Mouse (Mus musculus) lung, adult 2 months (tissue): Measurements from ENCODE around the gene Fam241b. TPM values are rescaled to one million over a fixed set of nuclear protein-coding genes. Genes with fewer than 3 reads are reported as not detected.
"Not testable (repeated sequence)": the region's sequence is repeated elsewhere in the genome, so short reads cannot be mapped to it uniquely, and the experiment has no call there.

Experiments
- DNase-seq: peaks from one replicate; pipeline ENCODE4 v3.0.0; 2022
- H3K4me1 ChIP-seq: fragments of 200-500 bp; 2 replicates; pipeline ENCODE4 v1.6.1; 2011; ENCODE audit warnings: low read length; ENCODE audit not compliant: control insufficient read depth, insufficient read depth
- H3K4me3 ChIP-seq: fragments of 200-500 bp; replicated peaks from 2 replicates; pipeline ENCODE3; 2011; ENCODE audit warnings: low read depth, mild to moderate bottlenecking, control low read depth, low read length; ENCODE audit errors: extremely low read depth
- CTCF ChIP-seq: fragments of 200-500 bp; IDR thresholded peaks from 2 replicates; pipeline ENCODE4 v1.5.1; 2011; ENCODE audit warnings: mild to moderate bottlenecking, low read length, control low read depth; ENCODE audit not compliant: insufficient read depth
- POLR2A ChIP-seq: fragments of 200-500 bp; IDR thresholded peaks from 2 replicates; pipeline ENCODE4 v1.6.1; 2011; ENCODE audit warnings: low read depth, mild to moderate bottlenecking, control low read depth, low read length, borderline replicate concordance; ENCODE audit errors: extremely low read depth
- WGBS: fragments of 180-500 bp; shearing (Covaris S2); methylation state at CpG from one replicate; pipeline ENCODE4 v1.1.7; 2018; 5-methylcytosine and 5-hydroxymethylcytosine counted together
- polyA plus RNA-seq: library from polyadenylated mRNA; depleted of rRNA; stranded (reverse); fragments of >200 nt; gene quantifications from 2 replicates; pipeline ENCODE4 v1.2.3, GENCODE M21; 2012

Gene Fam241b
- polyA plus RNA-seq, 1 experiment = 11.1 TPM

GRCm38 (mm10) chr10:62076248-62077134, 67.2 kb downstream of the Fam241b start:
- Histone ChIP-seq H3K4me1 (no peaks in the 10 kb centered on the region), H3K4me3 (no peak overlapping the region)
- TF ChIP-seq POLR2A = no peak
- TF ChIP-seq CTCF = no peak
- no peak for DNase-seq
- WGBS = 38% methylated on average over 11 of the region's 11 CpGs

- WGBS = 82% methylated on average over 14 of the region's 14 CpGs
- not testable (repeated sequence) for DNase-seq, H3K4me1 ChIP-seq, H3K4me3 ChIP-seq
Observed at GRCm38 (mm10) chr10:62071346-62071745, 72.4 kb downstream of the Fam241b start.

DNA sequence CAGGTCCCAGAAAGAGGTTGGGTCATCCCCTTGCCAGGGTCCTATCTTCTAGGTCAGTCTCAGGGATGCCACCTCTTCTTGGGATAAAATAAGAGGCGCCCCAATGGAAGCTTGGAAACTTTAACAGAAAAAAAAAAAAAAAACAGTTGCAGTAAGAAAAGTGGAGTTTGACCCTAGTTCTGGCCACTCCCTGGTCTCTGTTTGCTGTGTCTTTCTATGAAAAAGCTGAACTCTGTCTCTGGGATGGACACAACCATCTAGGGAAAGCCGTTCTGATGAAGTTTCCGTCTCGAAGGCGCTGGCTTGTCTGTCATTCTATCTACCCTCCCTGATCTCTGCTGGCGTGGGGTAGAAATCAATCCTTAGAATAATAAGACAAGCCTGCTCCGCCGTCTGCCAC, 73.1 kb downstream of the Fam241b start:
- no peak for DNase-seq
- 93% methylated on average over 8 of the region's 8 CpGs for WGBS
- Histone ChIP-seq H3K4me3 (no peak overlapping the region), H3K4me1 (no peaks in the 10 kb centered on the region)
- TF ChIP-seq POLR2A = no peak
- no peak for TF ChIP-seq CTCF

DNA sequence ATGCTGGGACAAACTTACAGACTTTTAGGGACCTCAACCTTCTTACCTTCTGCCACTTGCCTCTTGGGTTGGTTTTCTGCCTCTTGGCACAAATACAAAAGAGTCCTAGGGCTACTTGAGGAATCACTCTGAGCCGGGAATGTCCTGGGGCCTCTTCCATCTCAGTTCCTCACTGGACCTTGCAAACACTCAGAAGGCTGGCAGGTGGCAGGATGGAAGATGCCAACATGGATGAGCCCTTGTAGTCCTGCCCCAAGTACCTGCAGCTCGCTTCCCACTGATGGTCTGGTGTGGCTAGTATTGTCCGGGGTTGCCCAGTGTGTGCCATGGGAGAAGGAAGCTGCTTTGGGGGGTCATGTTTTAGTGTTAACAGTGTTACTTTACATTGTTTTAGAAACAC, 73.8 kb downstream of the Fam241b start:
- 85% methylated on average over 3 of the region's 3 CpGs for WGBS
- Histone ChIP-seq H3K4me1 (no peaks in the 10 kb centered on the region), H3K4me3 (no peak overlapping the region)
- no peak for TF ChIP-seq CTCF
- TF ChIP-seq POLR2A = no peak
- DNase-seq = no peak

GRCm38 (mm10) chr10:62069398-62069797, 74.3 kb downstream of the Fam241b start:
- TF ChIP-seq CTCF (no peak), POLR2A (no peak)
- Histone ChIP-seq H3K4me3 (no peak overlapping the region), H3K4me1 (no peaks in the 10 kb centered on the region)
- WGBS = 44% methylated on average over 7 of the region's 7 CpGs
- DNase-seq = no peak

GRCm38 (mm10) chr10:62068532-62068931, 75.2 kb downstream of the Fam241b start:
- 65% methylated on average over 9 of the region's 9 CpGs for WGBS
- Histone ChIP-seq H3K4me3 (no peak overlapping the region), H3K4me1 (no peaks in the 10 kb centered on the region)
- no peak for TF ChIP-seq POLR2A
- TF ChIP-seq CTCF = no peak
- no peak for DNase-seq

GRCm38 (mm10) chr10:62066213-62066612, 77.5 kb downstream of the Fam241b start:
- no peaks in the 10 kb centered on the region for H3K4me1 ChIP-seq
- TF ChIP-seq POLR2A (no peak), CTCF (no peak)
- 24% methylated on average over 7 of the region's 7 CpGs for WGBS
- H3K4me3 ChIP-seq = no peak overlapping the region
- no peak for DNase-seq

DNA sequence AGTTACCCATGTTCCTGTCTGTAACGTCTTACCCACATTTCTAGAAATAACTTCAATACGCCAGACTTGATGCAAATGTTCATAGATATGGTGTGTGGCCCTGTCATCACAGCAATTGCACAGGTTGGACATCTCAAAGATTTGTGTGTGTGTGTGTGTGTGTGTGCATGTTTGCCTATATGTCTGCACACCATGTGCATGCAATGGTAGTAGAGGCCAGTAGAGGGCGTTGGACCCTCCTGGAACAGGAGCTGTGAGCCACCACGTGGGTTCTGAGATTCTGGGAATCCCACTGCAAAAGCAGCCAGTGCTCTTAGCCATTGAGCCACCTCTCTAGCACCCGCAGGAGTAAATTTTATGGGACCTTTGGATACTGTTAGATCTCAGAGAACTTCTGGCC, 80.9 kb downstream of the Fam241b start:
- H3K4me3 ChIP-seq = no peak overlapping the region
- H3K4me1 ChIP-seq = no peaks in the 10 kb centered on the region
- 66% methylated on average over 5 of the region's 5 CpGs for WGBS
- TF ChIP-seq CTCF (no peak), POLR2A (no peak)
- DNase-seq = no peak

GRCm38 (mm10) chr10:62060969-62061678, 82.6 kb downstream of the Fam241b start:
- H3K4me1 ChIP-seq = no peaks in the 10 kb centered on the region
- no peak for TF ChIP-seq POLR2A
- no peak for TF ChIP-seq CTCF
- no peak overlapping the region for H3K4me3 ChIP-seq
- DNase-seq = no peak
- WGBS = 48% methylated on average over 14 of the region's 14 CpGs

GRCm38 (mm10) chr10:62060224-62060913, 83.4 kb downstream of the Fam241b start:
- DNase-seq = no peak
- Histone ChIP-seq H3K4me3 (no peak overlapping the region), H3K4me1 (no peaks in the 10 kb centered on the region)
- 53% methylated on average over 16 of the region's 16 CpGs for WGBS
- TF ChIP-seq POLR2A (no peak), CTCF (no peak)
